Mouse (Mus musculus): Measurements from ENCODE around the gene Ism2. TPM values are rescaled to one million over a fixed set of nuclear protein-coding genes. Genes with fewer than 3 reads are reported as not detected.
"Not testable (repeated sequence)": the region's sequence is repeated elsewhere in the genome, so short reads cannot be mapped to it uniquely, and the experiment has no call there.

The Ism2 gene
- total RNA-seq (2022): not detected

DNA sequence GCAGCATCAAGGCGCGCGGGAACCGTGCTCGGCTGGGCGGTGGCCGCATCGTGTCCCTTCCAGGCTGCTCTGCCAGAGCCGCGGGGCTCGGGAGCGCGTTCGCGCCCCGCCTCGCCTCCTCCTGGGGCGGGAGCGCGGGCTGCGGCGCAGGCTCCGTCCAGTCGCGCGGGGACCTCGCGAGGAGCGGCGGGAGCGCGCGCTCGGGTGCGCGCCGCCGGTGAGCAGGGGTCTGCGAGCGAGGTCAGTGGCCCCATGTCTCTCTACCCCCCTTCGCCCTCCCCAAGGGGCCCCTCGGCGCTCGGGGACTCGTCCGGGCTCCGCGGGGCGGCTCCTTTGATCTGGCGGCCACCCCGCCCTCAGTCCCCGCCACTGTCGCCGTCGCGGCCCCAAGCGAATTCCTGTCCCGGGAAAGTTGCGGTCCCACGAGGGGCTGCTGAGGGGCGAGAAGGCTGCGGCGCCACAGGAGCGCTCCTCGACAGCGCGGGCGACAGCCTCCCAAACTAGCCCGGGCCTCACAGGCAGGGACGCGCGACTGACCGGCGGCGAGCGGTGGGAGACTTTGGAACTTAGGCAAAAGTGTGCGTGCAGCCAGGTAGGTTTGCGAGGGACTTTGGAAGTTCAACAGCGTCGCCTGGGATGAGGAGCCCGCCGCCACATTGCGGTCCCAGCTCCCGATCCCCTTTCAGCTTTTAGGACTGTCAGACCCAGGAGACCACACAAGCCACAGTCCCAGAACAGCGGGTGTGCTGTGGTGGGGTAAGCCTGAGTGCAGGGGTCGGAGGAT, at the start of gene Ism2:
Ism2 (minus strand) TSS at position 49 of the 784 bp plus-strand sequence.
- no peak for DNase-seq (ENCODE audit: low spot score in 2 of 2)

- DNase-seq (ENCODE audit: low spot score in 2 of 2): no peak
Measured at GRCm38 (mm10) chr12:87348029-87348428, 48.5 kb upstream of the Ism2 start.

DNA sequence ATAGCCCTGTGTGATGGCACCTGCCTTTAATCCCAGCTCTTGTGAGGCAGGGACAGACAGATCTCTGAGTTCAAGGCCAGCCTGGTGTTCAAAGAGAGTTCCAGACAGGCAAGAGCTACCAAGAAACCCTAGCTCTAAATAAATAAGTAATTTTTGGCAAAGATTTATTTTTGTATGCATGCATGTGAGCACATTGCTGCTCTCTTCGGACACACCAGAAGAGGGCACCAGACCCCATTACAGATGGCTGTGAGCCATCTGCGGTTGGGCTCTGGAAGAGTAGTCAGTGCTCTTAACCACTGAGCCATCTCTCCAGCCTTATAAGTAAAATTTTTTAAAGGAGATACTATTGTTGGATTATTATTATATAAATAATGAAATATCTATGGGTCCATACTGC, 48.0 kb upstream of the Ism2 start:
- DNase-seq (ENCODE audit: low spot score in 2 of 2): no peak

DNA sequence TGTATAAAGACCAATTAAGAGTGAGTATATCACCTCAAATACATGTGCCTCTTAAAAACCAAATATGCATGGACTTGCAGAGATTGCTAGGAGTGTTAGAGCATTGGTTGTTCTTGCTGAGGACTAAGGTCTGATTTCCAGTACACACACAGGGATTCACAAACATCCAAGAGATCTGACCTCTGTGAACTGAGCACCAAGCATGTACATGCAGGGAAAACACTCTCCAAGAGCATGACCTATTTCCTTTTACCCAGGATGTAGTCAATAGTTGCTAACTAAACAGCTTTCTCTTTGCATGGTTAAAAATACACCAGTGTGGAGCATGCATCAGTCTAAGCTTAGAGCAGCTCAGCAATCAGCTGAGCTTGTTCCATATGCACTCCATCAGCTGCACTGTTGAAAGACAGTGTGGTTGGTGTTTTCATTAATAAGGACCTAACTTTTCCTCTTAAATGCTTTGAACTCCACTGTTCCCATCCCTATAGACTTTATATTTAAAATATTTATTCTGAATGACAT, 43.6 kb upstream of the Ism2 start:
- no peak for DNase-seq (ENCODE audit: low spot score in 2 of 2)

- DNase-seq (ENCODE audit: low spot score in 2 of 2): no peak
Measured at GRCm38 (mm10) chr12:87338082-87338481, 38.6 kb upstream of the Ism2 start.

- DNase-seq (ENCODE audit: low spot score in 2 of 2): no peak
Measured at GRCm38 (mm10) chr12:87334886-87335285, 35.4 kb upstream of the Ism2 start.

DNA sequence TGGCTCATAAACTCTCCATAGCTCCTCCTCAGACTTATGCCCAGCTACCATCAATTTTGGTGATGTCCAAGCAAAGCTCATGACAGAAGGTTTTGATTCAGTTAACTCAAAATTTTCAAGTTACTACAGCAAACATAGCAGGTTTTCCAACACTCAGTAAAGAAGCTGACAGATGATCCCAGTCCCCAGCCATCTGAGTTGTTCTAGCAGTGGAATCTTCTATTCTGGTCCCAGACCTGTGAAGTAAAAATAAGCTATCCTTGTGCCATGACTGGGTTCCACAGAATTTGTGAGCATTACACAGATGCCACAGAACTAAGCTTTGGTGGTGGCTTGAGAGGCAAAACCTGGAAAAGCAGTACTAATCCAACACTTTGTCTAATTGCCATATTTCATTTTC, 34.3 kb upstream of the Ism2 start:
- DNase-seq (ENCODE audit: low spot score in 2 of 2): no peak

GRCm38 (mm10) chr12:87332511-87332910, 33.0 kb upstream of the Ism2 start:
- peak in 1 of 2 experiments; percentile 8 for DNase-seq (ENCODE audit: low spot score in 2 of 2)

GRCm38 (mm10) chr12:87331908-87332307, 32.4 kb upstream of the Ism2 start:
- DNase-seq (ENCODE audit: low spot score in 2 of 2): no peak

GRCm38 (mm10) chr12:87331053-87331456, 31.6 kb upstream of the Ism2 start:
- DNase-seq (ENCODE audit: low spot score in 2 of 2): no peak

DNA sequence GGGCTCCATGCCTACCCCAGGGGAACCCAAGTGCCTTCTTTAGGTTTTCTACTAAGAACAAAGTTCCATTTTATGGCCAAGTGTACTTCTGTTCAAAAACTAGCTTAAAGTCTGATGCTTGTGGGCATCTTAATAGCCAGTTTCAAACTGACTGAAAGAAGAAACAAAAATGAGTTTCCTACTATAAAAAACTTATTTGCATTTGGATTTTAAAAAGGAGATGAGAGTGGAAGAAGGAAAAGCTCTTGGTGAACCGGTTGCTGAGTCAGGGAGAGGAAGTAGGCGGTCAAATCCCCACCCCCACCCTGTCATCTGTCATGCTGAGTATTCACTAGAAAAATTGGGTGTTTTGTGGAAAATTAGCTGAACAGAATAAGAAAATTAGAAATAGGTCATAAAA, 30.7 kb upstream of the Ism2 start:
- no peak for DNase-seq (ENCODE audit: low spot score in 2 of 2)

- DNase-seq (ENCODE audit: low spot score in 2 of 2): no peak
Measured at GRCm38 (mm10) chr12:87328025-87328424, 28.5 kb upstream of the Ism2 start.

DNA sequence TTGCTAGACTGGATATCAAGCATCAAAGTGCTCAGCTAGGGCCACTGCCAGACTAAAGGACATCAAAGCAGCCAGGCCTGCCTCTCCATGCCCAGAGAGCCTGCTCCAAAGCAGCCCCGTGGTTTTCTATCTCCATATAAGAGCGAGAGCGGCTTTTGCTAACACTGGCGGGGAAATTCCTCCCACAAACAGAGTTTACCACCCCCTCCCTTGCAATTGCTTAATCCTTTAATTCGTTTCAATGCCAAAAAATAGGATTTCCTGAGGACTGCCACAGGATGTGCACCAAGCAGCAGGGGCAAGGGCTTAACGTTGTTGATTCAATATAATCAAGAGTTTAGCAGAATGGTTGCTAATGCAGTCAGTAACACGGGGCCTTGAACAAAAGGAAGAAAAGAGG, 28.1 kb upstream of the Ism2 start:
- no peak for DNase-seq (ENCODE audit: low spot score in 2 of 2)

GRCm38 (mm10) chr12:87325452-87325851, 25.9 kb upstream of the Ism2 start:
- no peak for DNase-seq (ENCODE audit: low spot score in 2 of 2)

GRCm38 (mm10) chr12:87319229-87319628, 19.7 kb upstream of the Ism2 start:
- DNase-seq (ENCODE audit: low spot score in 2 of 2): no peak

DNA sequence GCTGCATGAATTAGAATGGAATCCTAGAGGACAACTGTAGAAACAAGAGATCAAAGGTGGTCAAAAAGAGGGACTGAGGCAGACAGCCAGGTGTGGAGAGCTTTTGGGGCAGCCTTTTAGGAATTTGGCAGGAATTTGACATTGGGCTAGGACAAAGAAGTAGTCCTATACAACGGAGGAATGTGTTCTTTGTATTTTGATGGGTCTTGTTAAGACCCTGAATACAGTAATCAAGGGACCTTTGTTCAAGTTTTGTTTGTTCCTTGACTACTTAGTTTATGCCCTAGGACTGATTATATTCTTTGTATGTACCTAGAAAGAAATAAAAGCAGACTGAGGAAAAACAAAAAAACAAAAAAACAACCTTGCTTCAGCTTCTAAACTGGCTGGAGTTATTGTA, 18.4 kb upstream of the Ism2 start:
- DNase-seq (ENCODE audit: low spot score in 2 of 2): no peak

DNA sequence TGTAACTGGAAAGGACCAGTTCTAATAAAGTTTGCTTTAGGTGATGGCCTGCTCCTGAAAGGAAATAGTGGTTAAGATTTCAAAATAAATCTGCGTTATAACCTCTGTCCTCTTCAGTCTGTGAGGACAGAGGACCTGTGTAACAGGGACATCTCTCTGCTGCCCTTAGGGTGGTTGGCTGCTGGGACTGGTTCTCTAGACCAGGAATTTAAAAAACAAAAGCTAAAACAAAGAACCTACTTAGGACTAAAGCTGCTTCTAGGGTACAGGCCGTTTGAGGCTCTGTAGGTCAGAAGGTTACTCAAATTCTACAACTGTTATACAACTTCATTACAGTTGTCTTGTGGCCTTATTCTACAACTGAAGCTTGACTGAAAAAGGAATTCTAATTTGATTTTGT, 13.6 kb upstream of the Ism2 start:
- DNase-seq (ENCODE audit: low spot score in 2 of 2): no peak

DNA sequence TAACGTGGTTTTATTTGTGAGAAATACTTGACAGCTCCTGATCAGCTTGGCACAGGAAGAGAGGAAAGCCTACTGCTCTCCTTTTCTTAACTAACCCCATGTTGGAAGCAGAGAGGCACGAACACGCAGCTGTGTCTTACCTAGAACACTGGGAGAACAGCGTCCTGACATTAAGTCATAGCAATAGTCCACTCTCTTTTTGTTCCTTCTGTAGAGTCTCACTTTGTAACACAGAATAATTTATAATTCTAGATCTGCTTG, 7.0 kb upstream of the Ism2 start:
- not testable (repeated sequence) for DNase-seq (ENCODE audit: low spot score in 2 of 2)

GRCm38 (mm10) chr12:87305767-87306583, 6.5 kb upstream of the Ism2 start:
- DNase-seq (ENCODE audit: low spot score in 2 of 2): no peak

DNA sequence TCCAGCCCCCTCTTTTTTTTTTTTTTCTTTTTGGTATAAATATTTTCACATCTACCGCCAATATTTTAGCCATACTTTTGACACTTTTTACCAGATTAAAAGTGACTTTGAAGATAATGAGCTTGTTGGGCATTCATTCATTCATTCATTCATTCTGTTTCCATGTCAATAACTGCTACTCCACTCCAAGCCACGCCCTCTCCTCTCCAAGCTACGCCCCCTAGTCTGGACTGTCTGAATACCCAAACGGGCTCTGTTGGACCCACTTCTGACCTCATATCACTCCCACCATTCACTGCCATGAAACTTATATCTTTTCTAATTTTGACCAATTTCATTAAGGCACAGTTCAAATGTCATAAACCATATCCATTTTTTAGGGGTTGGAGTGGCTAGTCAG, 1.7 kb upstream of the Ism2 start:
- DNase-seq (ENCODE audit: low spot score in 2 of 2): no peak

- no peak for DNase-seq (ENCODE audit: low spot score in 2 of 2)
Measured at GRCm38 (mm10) chr12:87300441-87300690, 861 bp upstream of the Ism2 start.

DNA sequence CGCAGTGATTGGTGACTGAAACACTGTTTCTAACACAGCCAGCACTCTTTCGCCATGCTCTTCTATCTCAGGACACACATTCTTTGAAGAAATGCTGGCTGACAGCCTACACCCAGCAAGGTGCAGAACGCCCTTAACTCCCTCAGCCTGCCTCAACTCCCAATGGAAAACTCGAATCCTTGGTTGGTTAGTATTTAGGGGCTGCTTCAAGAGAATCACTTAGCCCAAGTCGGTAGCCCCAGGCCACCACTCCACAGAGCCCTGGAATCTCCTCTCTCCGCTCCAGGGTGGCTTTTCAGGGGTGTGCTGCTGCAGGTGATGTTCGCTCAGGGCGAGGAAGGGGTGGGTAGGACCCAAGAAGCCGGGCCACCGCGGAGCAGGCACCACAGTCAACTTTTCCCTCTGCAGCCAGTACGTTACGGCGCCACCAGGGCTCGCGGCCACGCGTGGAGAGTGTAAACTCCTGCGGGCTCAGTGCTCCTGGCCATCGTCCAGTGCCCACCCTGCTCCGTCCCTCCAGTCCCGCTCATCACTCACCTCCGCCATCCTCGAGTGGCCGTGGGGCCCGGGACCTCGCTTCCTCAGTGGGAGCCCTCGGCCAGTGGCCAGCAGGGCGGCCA, 358 bp downstream of the Ism2 start:
- DNase-seq (ENCODE audit: low spot score in 2 of 2): peak in 1 of 2 experiments; percentile 9

DNA sequence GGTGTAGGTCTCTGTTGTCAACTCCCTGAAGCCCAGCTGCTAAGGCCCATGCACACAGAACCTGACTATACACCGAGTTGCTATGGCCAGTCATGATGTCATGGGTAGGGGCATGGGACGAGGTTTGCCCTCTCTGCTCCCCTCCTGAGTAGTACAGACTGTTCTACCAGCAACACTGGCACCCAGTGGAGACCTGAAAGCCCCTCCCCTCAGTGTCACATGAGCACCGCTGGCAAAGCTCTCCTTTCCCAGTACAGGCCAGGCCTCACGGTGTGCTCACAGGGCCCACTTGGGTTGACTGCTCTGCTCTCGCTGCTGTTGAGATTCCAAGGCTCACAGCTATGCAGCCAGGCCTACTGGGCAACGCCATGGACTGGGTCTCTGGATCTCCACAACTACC, 5.6 kb downstream of the Ism2 start:
- no peak for DNase-seq (ENCODE audit: low spot score in 2 of 2)
